Mouse (Mus musculus): ENCODE data around the gene Skint8.
"Not testable (repeated sequence)": the region's sequence is repeated elsewhere in the genome, so short reads cannot be mapped to it uniquely, and the experiment has no call there.

DNA sequence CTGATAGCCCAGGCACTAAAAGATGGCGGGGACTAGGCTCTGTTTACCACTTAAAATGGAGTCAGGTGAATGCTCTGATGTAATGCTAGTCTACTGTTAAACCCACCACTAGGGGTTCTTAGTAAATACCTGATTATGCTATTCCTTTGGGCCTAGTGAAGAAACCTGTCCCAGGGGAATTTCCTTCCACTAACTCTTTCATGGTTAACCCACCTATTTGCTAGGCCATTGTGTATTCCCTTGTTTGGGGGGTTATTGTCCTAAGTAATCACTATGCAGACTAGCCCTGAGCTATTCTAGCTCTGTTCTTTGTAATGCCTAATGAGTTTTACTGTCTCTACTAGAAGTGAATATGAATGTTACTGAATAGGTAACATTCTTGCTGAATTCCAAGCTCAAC lies 44.0 kb downstream of the Skint8 start:
- not testable (repeated sequence) for TF ChIP-seq CTCF (IDR thresholded peaks at IDR 0.05; ENCODE audit: low read depth, low read length); GATA1 (IDR thresholded peaks at IDR 0.05; ENCODE audit: borderline replicate concordance, low read length); GATA2 (IDR thresholded peaks at IDR 0.05; ENCODE audit: borderline replicate concordance, low read depth, low read length); TAL1 (conservative IDR thresholded peaks at IDR 0.05; ENCODE audit: low read depth, low read length); POLR2AphosphoS5 (IDR thresholded peaks at IDR 0.05; ENCODE audit: insufficient replicate concordance, low read depth, low read length)

Measured in G1E (cell line).